Mouse (Mus musculus): ENCODE measurements around the gene Syt2.

- TF ChIP-seq GATA1 (IDR thresholded peaks at IDR 0.05; ENCODE audit: low read length), result no peak; the same call in 1 of the 2 replicates
- no peak for TF ChIP-seq TAL1 (IDR thresholded peaks at IDR 0.05; ENCODE audit: low read length)
Observed at GRCm38 (mm10) chr1:134741946-134742661, 95.6 kb downstream of the Syt2 start.

Measured in erythroblast, embryonic 14.5 days (primary cell).